Mouse (Mus musculus) kidney, adult 2 months (tissue): Measurements from ENCODE around the gene Cd151.

Experiments
- CTCF ChIP-seq: fragments of 200-500 bp; conservative IDR thresholded peaks from 2 replicates; pipeline ENCODE4 v1.5.1; 2011; ENCODE audit warnings: low read depth, mild to moderate bottlenecking, control low read depth, low read length, moderate library complexity, mixed read lengths; ENCODE audit not compliant: insufficient read depth, insufficient read length
- POLR2A ChIP-seq: fragments of 200-500 bp; IDR thresholded peaks from one replicate; pipeline ENCODE4 v1.6.1; 2011; ENCODE audit warnings: low read depth, low read length, control low read depth

DNA sequence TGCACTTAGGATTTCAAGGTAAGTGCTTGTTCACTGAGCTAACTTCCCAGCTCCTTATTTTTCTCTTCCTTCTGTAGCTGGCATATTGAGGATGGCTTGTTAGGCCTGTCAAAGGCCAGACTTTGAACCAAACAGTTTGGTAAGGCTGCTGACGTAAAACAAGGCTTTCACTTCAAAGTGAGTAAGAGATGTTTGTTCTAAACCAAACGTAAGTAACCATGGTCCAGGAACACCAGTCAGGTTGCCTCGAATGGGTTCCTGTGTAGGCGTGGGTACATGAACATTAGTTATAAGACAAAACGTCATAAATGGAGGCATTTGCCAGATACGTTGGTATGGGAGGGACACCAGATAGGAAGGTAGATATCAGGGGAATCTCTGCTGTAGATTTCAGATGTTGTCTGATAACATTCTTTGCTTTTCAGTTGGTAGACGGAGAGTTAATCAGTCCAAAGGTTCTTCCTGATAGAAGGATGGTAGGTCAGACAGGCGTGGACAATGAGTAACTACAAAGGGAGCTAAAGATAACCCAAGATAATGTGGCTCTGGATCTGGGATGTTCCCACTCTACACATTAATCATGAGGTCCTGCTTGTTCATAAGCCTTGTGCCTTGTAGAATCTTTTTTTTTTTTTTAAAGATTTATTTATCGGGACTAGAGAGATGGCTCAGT lies 47.0 kb upstream of the Cd151 start:
- no peak for TF ChIP-seq CTCF
- TF ChIP-seq POLR2A = no peak
